Mouse (Mus musculus): ENCODE measurements at regions not wholly inside any gene's neighbourhood (a gene's known extent, or its start where the extent isn't known, plus 50 kb on each side); places are given as distances from the start of the nearest gene placed in this dataset.
"Not testable (repeated sequence)": the region's sequence is repeated elsewhere in the genome, so short reads cannot be mapped to it uniquely, and the experiment has no call there.

GRCm38 (mm10) chr4:105718080-105718479 lies 71.6 kb upstream of the Gm12728 start:
- Histone ChIP-seq H3K4me2 (replicated peaks; ENCODE audit: low read depth) (no peak overlapping the region), H3K36me3 (ENCODE audit: control insufficient read depth, insufficient read depth, low read length) (no peaks in the 10 kb centered on the region), H3K4me3 (ENCODE audit: low read depth, low read length) (no peak overlapping the region), H3K9me3 (ENCODE audit: control insufficient read depth, low read length) (no peaks in the 10 kb centered on the region), H3K4me1 (replicated peaks; ENCODE audit: control insufficient read depth, insufficient read depth) (no peaks in the 10 kb centered on the region), H3K27me3 (ENCODE audit: control insufficient read depth, insufficient read depth, low read length) (no peaks in the 10 kb centered on the region), H3K9ac (ENCODE audit: low read length) (no peak overlapping the region), H3K27ac (replicated peaks) (no peak overlapping the region)
- TF ChIP-seq EP300 (optimal IDR thresholded peaks at IDR 0.05) (no peak), CTCF (IDR thresholded peaks at IDR 0.05; ENCODE audit: low read depth) (no peak)
- WGBS, result 47% methylated on average over 5 of the region's 5 CpGs
- ATAC-seq (ENCODE audit: low FRiP score, low TSS enrichment), result no peak
- DNase-seq (ENCODE audit: low spot score), result no peak

DNA sequence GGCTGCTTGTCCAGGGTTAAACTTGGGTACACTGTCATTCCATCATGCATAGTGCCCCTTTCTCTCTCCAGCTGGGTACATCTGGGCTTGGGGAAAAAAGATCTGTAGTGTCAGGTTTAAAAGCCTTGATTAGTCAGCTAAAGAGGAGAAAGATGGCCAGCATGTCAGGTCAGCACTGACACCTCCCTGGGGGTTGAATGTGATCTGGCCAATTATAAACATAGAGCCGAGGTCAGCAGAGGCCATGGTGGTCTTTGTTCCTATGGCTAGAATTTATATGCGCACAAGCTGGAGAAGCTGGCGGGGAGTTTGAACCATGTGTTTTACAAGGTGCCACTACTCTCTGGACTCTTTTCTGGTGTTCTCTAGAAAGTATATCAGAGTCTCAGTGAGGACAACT lies 61.0 kb upstream of the Gm12728 start:
- Histone ChIP-seq H3K9ac (ENCODE audit: low read length) (no peak overlapping the region), H3K9me3 (ENCODE audit: control insufficient read depth, low read length) (no peaks in the 10 kb centered on the region), H3K27me3 (ENCODE audit: control insufficient read depth, insufficient read depth, low read length) (no peaks in the 10 kb centered on the region), H3K4me3 (ENCODE audit: low read depth, low read length) (no peak overlapping the region), H3K27ac (replicated peaks) (no peak overlapping the region), H3K4me2 (replicated peaks; ENCODE audit: low read depth) (no peak overlapping the region), H3K36me3 (ENCODE audit: control insufficient read depth, insufficient read depth, low read length) (no peaks in the 10 kb centered on the region), H3K4me1 (replicated peaks; ENCODE audit: control insufficient read depth, insufficient read depth) (no peaks in the 10 kb centered on the region)
- no peak for ATAC-seq (ENCODE audit: low FRiP score, low TSS enrichment)
- no peak for TF ChIP-seq CTCF (IDR thresholded peaks at IDR 0.05; ENCODE audit: low read depth)
- TF ChIP-seq EP300 (optimal IDR thresholded peaks at IDR 0.05), result no peak
- no peak for DNase-seq (ENCODE audit: low spot score)
- WGBS, result 74% methylated on average over 3 of the region's 3 CpGs

GRCm38 (mm10) chr4:105730900-105731299 lies 58.8 kb upstream of the Gm12728 start:
- H3K27ac ChIP-seq (replicated peaks), result no peak overlapping the region
- H3K36me3 ChIP-seq (ENCODE audit: control insufficient read depth, insufficient read depth, low read length), result no peaks in the 10 kb centered on the region
- TF ChIP-seq EP300 (optimal IDR thresholded peaks at IDR 0.05), result no peak
- no peak for TF ChIP-seq CTCF (IDR thresholded peaks at IDR 0.05; ENCODE audit: low read depth)
- H3K9me3 ChIP-seq (ENCODE audit: control insufficient read depth, low read length), result no peaks in the 10 kb centered on the region
- no peak overlapping the region for H3K4me3 ChIP-seq (ENCODE audit: low read depth, low read length)
- H3K4me1 ChIP-seq (replicated peaks; ENCODE audit: control insufficient read depth, insufficient read depth), result no peaks in the 10 kb centered on the region
- H3K4me2 ChIP-seq (replicated peaks; ENCODE audit: low read depth), result no peak overlapping the region
- no peak overlapping the region for H3K9ac ChIP-seq (ENCODE audit: low read length)
- ATAC-seq (ENCODE audit: low FRiP score, low TSS enrichment), result no peak
- no peaks in the 10 kb centered on the region for H3K27me3 ChIP-seq (ENCODE audit: control insufficient read depth, insufficient read depth, low read length)
- DNase-seq (ENCODE audit: low spot score), result no peak
- WGBS, result 77% methylated on average over 2 of the region's 2 CpGs

DNA sequence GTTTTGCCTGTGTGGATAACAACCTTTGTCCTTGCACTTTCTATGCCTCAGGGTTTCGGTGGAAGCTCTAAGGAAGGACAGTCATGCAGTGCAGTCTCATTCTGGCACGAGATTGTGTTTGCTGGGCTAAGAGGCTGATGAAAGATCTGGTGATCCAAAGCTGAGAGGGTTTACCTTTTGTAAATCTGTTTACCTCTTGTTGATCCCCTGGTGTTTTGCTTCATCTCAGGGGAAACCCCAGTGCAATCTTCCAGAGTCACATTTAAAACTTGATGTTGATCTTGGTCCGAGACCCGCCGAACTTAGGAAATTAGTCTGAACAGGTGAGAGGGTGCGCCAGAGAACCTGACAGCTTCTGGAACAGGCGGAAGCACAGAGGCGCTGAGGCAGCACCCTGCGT lies 54.6 kb upstream of the Gm12728 start:
- H3K36me3 ChIP-seq (ENCODE audit: control insufficient read depth, insufficient read depth, low read length); H3K27me3 ChIP-seq (ENCODE audit: control insufficient read depth, insufficient read depth, low read length); H3K4me2 ChIP-seq (replicated peaks; ENCODE audit: low read depth); DNase-seq (ENCODE audit: low spot score); H3K27ac ChIP-seq (replicated peaks); H3K9ac ChIP-seq (ENCODE audit: low read length); H3K4me3 ChIP-seq (ENCODE audit: low read depth, low read length); ATAC-seq (ENCODE audit: low FRiP score, low TSS enrichment); H3K9me3 ChIP-seq (ENCODE audit: control insufficient read depth, low read length); H3K4me1 ChIP-seq (replicated peaks; ENCODE audit: control insufficient read depth, insufficient read depth): not testable (repeated sequence)
- 85% methylated on average over 5 of the region's 9 CpGs for WGBS

All from stomach, postnatal 0 days (tissue).